Mouse (Mus musculus) retina, adult 2 months (tissue): ENCODE results near the gene Clstn2.

ENCODE experiments used
- DNase-seq: peaks from one replicate; pipeline ENCODE4 v3.0.0-alpha.2; 2012; ENCODE audit warnings: low read depth, low spot score

The Clstn2 gene

DNA sequence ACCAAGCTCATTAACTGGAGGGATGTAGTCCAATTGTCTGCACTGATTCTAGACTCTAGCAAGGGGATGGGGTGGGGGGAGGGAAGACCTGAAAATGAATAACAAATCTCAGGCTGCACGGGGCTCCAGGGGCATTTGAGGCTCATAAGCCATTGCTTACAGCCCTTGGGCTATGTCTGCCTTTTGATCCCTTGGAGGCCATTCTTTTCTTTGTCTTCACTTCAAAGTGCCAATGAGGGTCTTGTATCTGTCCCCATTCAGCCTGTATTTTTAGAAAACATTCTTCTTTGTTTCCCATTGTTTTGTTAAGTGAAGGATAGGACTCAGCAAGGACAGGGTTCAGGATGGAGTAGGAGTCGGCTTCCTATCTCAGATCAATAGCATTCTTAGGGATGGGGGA is 556.0 kb downstream of the Clstn2 start:
- DNase-seq, result no peak

DNA sequence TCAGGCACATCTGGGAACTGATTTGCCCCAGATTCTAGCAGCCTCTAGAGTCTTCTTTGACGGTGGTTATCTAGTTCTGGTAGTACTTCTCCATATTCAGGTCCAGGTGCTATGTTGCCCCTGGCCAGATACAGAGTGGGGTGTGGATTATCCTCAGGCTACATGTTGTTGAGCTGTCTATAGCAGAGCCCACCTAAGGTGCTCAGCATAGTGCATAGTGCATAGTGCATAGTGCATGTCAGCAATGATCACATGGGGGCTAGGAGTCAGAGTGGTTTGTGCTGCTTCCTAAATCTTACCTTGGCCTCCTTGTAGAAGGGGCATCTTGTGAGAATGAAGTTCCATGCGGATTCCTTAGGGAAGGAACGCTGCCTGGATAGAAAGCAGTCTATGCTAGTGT is 556.5 kb downstream of the Clstn2 start:
- no peak for DNase-seq

DNA sequence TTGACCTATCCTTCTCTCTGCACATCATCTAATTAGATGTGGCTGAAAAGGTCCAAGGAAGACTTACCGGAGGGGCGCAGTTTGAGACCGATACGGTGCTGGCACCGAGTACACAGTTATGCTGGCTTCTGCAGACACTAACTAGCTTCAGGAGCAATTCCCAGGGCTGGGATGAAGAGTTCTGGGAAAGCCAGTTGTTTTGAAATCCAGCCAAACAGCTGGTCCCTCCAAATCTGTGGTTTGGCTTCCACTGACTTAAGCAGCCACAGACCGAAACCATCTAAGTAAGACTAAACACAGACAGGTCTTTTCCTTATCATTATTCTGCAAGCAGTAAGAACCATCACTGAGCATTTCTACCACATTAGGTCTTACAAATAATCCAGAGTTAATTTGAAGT is 558.1 kb downstream of the Clstn2 start:
- DNase-seq, result no peak

DNA sequence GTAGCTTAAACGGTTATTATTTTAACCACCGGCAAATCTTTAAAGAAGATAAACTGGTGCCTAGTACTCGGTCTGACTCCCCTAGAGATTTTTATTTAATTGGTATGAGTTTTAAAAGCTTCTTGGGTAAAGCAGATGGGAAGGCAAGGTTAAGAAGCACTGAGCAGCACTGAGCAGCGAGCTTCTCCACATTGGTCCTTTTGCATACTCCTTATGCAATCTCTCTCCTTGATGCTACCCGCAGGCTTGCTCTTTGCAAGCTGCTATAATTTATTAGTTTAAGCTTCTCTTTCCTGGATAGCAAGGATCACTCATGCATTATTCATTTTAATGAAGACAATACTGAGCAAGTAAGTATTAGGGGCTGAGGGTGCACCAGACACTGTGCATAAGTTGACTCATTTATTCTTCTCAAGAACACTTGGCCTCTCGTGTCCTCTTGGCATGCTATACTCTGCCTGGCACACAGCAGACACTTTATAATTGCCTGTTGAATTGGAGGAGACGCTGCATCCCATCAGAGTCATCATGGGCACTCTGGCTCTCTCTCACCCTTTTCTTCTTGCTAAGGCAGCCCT is 561.9 kb downstream of the Clstn2 start:
- no peak for DNase-seq

DNA sequence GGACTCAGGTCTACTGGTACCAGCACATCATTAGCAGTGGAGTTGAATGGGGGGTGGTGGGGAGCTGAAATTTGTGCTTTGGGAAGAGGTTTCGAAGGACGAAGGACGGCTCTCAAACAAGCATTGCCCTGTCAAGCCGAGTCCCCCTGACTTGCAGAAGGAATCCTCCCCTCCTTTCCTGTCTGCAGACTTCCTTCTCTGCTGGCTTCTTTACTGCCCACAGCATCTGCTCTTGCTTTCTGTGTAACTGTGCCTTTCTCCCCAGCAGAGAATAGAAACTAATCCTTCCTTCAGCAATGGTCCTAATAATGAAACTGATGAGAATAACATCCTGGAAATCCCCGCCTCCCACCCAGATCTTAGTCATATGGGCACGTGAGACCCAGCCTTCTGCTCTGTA is 572.5 kb downstream of the Clstn2 start:
- DNase-seq, result no peak

DNA sequence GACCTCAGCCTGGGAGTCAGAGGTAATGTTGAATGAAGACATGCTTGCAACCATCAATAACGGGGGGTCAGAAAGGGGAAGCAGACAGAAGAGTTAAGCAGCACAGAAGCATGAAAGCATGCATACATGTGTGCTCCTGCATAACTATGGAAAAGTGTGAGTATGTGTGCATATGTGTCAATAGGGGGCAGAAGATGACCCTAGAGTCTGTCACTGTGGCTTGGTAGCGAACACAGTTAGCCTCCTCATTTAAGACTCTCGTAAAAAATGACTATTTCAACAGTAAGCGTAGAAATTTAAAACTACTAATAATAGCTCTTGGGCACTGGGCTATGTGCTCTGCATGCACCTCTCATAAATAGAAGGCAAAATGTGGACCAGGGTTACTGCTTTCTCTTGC is 573.2 kb downstream of the Clstn2 start:
- no peak for DNase-seq

DNA sequence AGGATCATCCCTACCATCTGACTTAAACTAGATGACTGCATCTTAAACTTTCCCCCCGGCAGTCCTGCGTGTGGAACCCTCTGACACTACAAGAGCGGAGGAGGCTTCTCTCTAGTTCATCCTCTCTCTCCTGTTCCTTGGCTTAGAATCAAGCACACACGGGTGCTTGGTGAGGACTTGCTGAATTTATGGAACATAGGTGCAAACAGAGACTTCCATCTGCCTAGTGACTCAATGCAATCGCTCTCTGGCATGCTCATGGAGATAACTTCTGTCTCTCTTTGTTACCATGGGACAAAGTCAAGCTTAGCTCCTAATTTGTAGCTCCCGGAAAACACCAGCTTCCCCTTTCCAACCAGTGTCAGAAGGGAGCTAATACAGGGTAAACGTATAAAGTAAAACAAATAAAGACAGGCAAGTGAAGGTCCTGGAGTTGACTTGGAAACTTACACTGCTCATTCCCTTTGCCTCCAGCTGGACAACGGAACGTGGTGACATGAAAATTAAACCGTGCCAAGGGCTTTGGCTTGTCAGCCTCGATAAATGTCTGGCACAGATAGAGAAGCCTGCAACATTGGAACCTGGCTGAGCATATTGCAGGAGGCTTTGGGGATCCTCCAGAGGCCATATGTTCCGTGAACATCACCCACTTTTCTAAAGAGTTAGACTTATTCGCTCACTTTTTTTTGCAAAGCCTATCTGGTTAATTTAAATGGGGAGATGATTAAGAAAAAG is 583.5 kb downstream of the Clstn2 start:
- DNase-seq, result no peak

DNA sequence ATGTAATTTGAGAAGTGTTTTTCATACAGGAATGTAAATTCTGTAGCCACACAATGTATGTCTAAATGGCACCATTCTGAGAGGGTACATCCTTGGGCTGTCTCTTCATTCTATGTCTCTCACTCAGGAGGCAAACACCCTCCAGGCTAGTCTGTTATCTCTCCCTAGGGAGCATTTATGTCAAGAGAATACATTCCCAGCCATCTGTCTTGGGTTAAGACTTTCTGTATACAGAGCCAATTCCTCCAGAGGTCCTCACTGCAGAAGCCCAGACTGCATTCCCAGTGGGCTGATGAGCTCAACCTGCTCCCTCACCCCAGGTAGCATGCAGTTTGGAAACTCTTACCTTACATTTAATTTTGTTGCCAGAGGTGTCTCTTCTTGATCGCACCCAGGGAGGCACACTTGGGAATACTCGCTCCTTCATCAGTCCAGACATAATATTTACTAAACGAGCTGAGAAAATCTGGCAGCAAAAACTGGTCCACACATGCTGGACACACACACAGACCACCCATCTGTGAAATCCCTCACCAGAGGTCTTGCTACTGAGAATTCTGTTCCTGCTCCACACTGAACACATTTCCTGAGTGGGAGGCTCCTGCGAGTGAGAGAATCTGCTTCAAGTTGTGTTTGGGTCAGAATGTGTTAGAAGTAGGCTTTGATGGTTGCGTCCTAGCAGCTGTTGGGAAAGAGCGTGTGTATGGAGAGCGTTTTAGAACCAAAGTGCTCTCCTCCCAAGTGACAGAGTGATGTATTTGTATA is 592.9 kb downstream of the Clstn2 start:
- DNase-seq, result no peak

DNA sequence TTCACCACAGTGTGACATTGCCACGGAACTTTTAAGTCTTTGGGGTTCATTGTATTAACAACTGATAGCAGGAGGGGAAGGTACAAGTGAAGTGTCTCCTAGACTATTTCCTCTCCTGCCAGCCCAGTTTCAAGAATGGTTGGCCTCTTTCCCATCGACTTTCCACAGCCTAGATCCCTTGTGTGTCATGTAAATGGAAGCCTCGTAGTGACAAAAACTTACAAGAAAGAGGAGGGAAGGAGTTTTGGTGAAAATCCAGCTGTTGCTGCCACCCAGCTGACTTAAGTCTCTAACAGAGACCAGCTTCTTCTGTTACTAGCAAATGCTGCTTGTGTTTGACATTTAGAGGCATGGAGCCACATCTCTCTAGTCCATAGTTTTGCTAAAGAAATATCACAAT is 598.3 kb downstream of the Clstn2 start:
- DNase-seq, result no peak

DNA sequence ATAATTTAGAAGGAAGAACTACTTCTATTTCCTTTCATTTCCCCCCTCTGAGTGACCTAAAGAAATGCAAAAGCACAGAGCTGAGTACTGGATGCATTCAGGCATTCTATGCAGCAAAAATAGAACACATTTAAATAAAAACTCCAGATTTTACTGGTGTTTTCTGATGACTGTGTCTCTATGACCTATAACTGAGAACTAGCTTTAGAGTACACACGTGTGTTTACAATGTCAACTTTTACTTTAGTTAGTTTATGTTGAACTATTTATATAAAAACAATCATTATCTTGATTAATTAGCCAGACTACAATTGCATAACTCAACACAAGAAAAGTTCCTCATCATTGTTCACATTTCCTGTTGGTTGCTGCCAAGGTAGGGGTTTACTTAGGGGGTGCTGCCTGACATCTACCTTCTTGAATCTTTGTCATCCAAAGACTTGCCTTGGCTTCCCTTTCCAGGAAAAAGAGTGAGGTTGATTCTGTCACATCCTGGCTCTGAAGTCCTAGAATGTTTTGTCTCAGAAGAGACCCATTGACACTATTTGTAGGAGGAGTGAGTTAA is 603.0 kb downstream of the Clstn2 start:
- DNase-seq, result no peak

DNA sequence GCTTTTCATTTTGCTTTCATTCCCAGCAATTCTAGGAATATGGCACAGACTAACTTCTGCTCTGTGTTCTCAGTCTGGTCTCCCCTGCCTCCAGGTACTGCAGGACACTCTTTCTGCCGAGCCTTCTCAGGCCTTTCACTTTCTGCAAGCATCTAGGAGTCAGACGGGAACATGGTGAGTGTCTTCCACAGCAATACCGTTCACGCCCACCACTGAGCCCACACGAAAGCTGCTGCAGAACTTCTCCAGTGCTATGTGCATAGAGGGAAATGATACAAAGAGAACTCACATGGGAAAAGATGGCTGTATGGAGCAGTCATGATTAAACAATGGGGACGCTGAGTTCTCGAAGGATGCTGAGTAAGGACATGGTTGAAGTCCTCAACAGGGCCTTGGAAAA is 604.9 kb downstream of the Clstn2 start:
- DNase-seq, result no peak

DNA sequence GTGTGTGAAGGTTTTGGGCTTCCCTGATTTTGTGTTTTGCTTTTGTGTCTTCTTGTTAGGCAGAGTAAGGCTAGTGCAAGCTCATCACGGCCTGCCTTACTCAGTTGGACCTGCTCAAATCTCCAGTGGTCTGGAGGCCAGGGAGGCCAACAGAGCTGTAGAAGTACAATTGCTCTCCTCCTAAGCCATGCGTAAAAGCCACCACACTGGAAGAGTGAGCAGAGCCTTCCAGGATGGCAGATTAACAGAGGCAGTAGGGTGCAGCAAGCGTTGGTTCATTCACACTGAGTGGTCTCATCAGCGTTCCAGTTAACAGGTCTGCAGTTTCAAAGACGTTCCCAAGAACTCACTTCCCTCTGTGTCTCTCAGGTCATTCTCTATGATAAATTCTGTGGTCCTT is 612.1 kb downstream of the Clstn2 start:
- DNase-seq, result no peak

DNA sequence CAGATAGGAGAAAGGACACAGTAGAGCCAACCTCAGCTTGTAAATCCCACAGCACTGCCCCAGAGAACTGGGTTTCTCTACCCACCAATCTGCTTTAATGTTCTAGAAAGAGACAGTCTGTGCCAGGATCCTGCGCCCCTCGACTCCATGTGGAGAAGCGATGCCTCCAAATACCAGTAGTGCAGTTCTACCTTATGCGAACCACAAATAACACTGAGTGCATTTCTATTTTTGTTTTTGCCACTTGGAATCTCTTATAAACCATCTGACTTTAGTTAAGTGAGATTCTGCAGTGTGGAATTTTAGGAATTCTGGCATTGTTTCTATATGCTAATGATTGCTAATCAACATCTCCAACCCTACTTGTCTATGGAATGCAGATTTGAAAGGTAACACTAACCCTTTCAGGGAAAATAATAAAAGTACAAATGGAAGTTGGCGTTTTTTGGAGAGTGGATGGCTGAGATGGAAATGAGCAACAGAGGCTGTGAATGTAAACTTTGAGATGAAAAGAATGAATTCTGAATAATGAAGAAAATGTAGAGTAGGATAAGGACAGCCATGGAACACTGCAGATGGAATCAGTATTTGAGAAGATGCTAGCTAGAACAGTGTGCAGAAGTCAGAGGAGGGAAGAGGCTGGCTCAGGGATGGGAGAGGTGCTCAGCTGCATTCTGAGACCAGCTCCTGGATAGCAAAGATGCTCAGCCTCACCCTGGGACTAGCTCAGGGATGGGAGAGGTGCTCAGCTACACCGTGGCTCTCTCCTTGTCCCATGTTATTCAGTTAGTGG is 617.9 kb downstream of the Clstn2 start:
- DNase-seq, result no peak

DNA sequence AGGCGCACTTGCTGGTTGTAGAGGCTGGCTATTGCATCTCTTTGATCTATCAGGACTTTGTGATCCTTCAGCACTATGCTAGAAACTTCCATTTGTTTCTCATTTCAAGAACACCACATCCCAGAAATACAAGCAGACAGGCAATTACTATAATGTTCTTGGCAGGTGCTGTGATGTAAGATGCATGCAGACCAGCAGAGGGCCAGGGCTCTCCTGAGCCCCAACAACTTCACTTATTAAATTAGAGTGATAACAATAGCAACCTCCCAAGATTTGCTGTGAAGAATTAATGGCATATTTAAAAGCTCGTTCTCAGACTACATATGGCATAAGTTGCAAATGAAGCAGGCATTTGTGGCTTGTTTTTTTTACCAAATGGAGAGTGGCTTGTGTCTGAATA is 624.8 kb downstream of the Clstn2 start:
- DNase-seq, result no peak
